Mouse (Mus musculus) embryonic stem cell, embryonic (primary cell): ENCODE data around the gene Sik1.
"Not testable (repeated sequence)": the region's sequence is repeated elsewhere in the genome, so short reads cannot be mapped to it uniquely, and the experiment has no call there.

ENCODE experiments used
- CTCF ChIA-PET, 4 experiments: fragments of 300-600 bp in 2 of 4; fragments of 350-600 bp in 2 of 4; sonication (Branson Sonifier 250); formaldehyde crosslinking; loops; one replicate each; lab custom pipeline; 2022; ENCODE audit warnings: inconsistent platforms in 2 of 4; lab: Charles Lee
- POLR2A ChIA-PET, 4 experiments: fragments of 300-600 bp in 2 of 4; fragments of 350-600 bp in 2 of 4; sonication (Branson Sonifier 250); formaldehyde crosslinking; loops; one replicate each; lab custom pipeline; 2022; ENCODE audit warnings: antibody characterized with exemption in 4 of 4, inconsistent platforms in 1 of 4; lab: Charles Lee

The Sik1 gene

GRCm38 (mm10) chr17:31888540-31888939, 32.9 kb upstream of the Sik1 start:
- ChIA-PET CTCF (interaction anchor here in 2 of 4 experiments (0.6 to 1.5 kb wide), 2 partner anchors 127 to 273 kb away, joined by 3 to 4 read pairs; no protein-coding TSS in a partner anchor), POLR2A (interaction anchor here in 3 of 4 experiments (0.7 to 1.8 kb wide), 6 partner anchors 10 to 267 kb away, joined by 3 to 7 read pairs (median 4); no protein-coding TSS in a partner anchor)

GRCm38 (mm10) chr17:31884676-31885075, 29.1 kb upstream of the Sik1 start:
- CTCF ChIA-PET = not testable (repeated sequence)
- POLR2A ChIA-PET = interaction anchor here in 1 of 4 experiments (0.7 kb wide), 1 partner anchor 69 kb away, joined by 3 read pairs; no protein-coding TSS in a partner anchor

- CTCF ChIA-PET = no interaction called here
- POLR2A ChIA-PET = interaction anchor here in 1 of 4 experiments (0.8 kb wide), 1 partner anchor 20 kb away, joined by 6 read pairs; no protein-coding TSS in a partner anchor
Measured at GRCm38 (mm10) chr17:31879406-31879805, 23.8 kb upstream of the Sik1 start.

GRCm38 (mm10) chr17:31877650-31878141, 22.1 kb upstream of the Sik1 start:
- ChIA-PET CTCF (interaction anchor here in 2 of 4 experiments (0.6 to 1.1 kb wide), 2 partner anchors 148 to 192 kb away, joined by 3 read pairs; no protein-coding TSS in a partner anchor), POLR2A (interaction anchor here in 2 of 4 experiments (0.9 to 2.1 kb wide), 5 partner anchors 11 to 157 kb away, joined by 3 to 7 read pairs (median 3); no protein-coding TSS in a partner anchor)

- ChIA-PET CTCF (interaction anchor here in 2 of 4 experiments (0.7 to 1.1 kb wide), 2 partner anchors 148 to 651 kb away, joined by 3 to 7 read pairs; no protein-coding TSS in a partner anchor), POLR2A (interaction anchor here in 2 of 4 experiments (0.9 to 2.1 kb wide), 5 partner anchors 12 to 157 kb away, joined by 3 to 7 read pairs (median 3); no protein-coding TSS in a partner anchor)
Measured at GRCm38 (mm10) chr17:31877181-31877581, 21.6 kb upstream of the Sik1 start.

GRCm38 (mm10) chr17:31876775-31877174, 21.2 kb upstream of the Sik1 start:
- ChIA-PET POLR2A (interaction anchor here in 2 of 4 experiments (1.2 to 2.1 kb wide), 3 partner anchors 12 to 158 kb away, joined by 3 to 7 read pairs (median 3); no protein-coding TSS in a partner anchor), CTCF (interaction anchor here in 2 of 4 experiments (0.7 to 1.1 kb wide), 2 partner anchors 147 to 652 kb away, joined by 3 to 7 read pairs; no protein-coding TSS in a partner anchor)

- CTCF ChIA-PET = no interaction called here
- POLR2A ChIA-PET = no interaction called here
Measured at GRCm38 (mm10) chr17:31875326-31875930, 19.8 kb upstream of the Sik1 start.

- POLR2A ChIA-PET = interaction anchor here in 2 of 4 experiments (0.5 to 1.0 kb wide), 2 partner anchors 23 to 67 kb away, joined by 3 to 9 read pairs; no protein-coding TSS in a partner anchor
- CTCF ChIA-PET = no interaction called here
Measured at GRCm38 (mm10) chr17:31874691-31875090, 19.1 kb upstream of the Sik1 start.

GRCm38 (mm10) chr17:31873973-31874372, 18.4 kb upstream of the Sik1 start:
- POLR2A ChIA-PET = interaction anchor here in 1 of 4 experiments (1.0 kb wide), 1 partner anchor 66 kb away, joined by 3 read pairs; no protein-coding TSS in a partner anchor

GRCm38 (mm10) chr17:31873185-31873870, 17.7 kb upstream of the Sik1 start:
- ChIA-PET POLR2A (no interaction called here), CTCF (no interaction called here)

More at GRCm38 (mm10) chr17:31873973-31874372, 18.4 kb upstream of the Sik1 start:
- CTCF ChIA-PET = no interaction called here

GRCm38 (mm10) chr17:31872826-31873165, 17.2 kb upstream of the Sik1 start:
- POLR2A ChIA-PET = interaction anchor here in 1 of 4 experiments (1.2 to 1.8 kb wide), 2 partner anchors 16 to 53 kb away, joined by 3 to 6 read pairs; no protein-coding TSS in a partner anchor
- CTCF ChIA-PET = no interaction called here

- POLR2A ChIA-PET = interaction anchor here in 1 of 4 experiments (1.2 to 1.8 kb wide), 2 partner anchors 17 to 53 kb away, joined by 3 to 6 read pairs; no protein-coding TSS in a partner anchor
- CTCF ChIA-PET = interaction anchor here in 1 of 4 experiments (0.7 kb wide), 1 partner anchor 254 kb away, joined by 4 read pairs; no protein-coding TSS in a partner anchor
Measured at GRCm38 (mm10) chr17:31871968-31872825, 16.6 kb upstream of the Sik1 start.

- ChIA-PET CTCF (no interaction called here), POLR2A (interaction anchor here in 2 of 4 experiments (0.6 to 1.8 kb wide), 3 partner anchors 52 to 1218 kb away, joined by 6 to 11 read pairs (median 6); no protein-coding TSS in a partner anchor)
Measured at GRCm38 (mm10) chr17:31870931-31871421, 15.4 kb upstream of the Sik1 start.

- ChIA-PET CTCF (no interaction called here), POLR2A (interaction anchor here in 2 of 4 experiments (0.6 to 0.7 kb wide), 2 partner anchors 62 to 1218 kb away, joined by 5 to 11 read pairs; no protein-coding TSS in a partner anchor)
Measured at GRCm38 (mm10) chr17:31870446-31870845, 14.8 kb upstream of the Sik1 start.

GRCm38 (mm10) chr17:31868076-31868475, 12.5 kb upstream of the Sik1 start:
- POLR2A ChIA-PET = interaction anchor here (0.5 to 1.2 kb wide), 5 partner anchors 25 to 1624 kb away, joined by 3 to 5 read pairs (median 4); no protein-coding TSS in a partner anchor
- CTCF ChIA-PET = no interaction called here

GRCm38 (mm10) chr17:31867061-31867460, 11.5 kb upstream of the Sik1 start:
- CTCF ChIA-PET = no interaction called here
- POLR2A ChIA-PET = interaction anchor here in 1 of 4 experiments (1.2 kb wide), 1 partner anchor 60 kb away, joined by 3 read pairs; no protein-coding TSS in a partner anchor

- ChIA-PET POLR2A (interaction anchor here in 2 of 4 experiments (0.7 to 1.5 kb wide), 2 partner anchors 12 to 46 kb away, joined by 3 read pairs; no protein-coding TSS in a partner anchor), CTCF (no interaction called here)
Measured at GRCm38 (mm10) chr17:31865636-31866035, 10.0 kb upstream of the Sik1 start.
